Mouse (Mus musculus): ENCODE data around the gene Eno2. TPM values are rescaled to one million over a fixed set of nuclear protein-coding genes. Genes with fewer than 3 reads are reported as not detected.

Eno2 gene
- total and polyA plus RNA-seq, 2 experiments from 2014 or later = 175 to 267 TPM

DNA sequence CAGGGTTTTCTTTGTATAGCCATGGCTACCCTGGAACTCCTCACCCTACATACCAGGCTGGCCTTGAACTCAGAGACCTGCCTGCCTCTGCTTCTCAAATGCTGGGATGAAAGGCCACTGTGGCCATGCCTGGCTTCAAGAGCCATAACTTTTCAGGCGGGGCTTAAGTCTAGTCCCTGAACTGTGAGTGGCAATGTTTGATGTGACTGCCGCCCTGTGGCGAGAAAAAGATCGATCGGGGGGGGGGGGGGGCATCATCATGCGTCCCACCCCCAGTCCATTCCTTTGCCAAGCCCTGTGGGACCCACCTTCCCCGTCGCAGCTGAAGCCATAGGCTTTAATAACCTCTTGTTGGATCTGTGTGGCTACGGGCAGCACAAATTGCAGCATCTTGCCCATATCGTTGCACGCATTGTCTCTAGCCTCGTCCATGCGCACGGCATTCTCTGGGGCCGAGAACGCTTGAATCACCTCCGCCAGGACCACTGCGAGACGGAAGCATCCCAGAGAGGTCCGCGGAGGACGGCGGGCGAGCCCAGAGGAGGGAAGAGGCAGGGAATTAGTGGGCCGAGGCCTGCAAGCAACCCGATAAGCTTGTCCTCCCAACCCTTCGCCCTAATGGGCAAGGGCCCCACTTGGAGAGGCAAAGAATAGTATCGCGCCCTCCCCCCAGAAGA lies 29.1 kb downstream of the Eno2 start:
- 1% methylated on average over 29 of the region's 29 CpGs for WGBS
- DNase-seq (ENCODE audit: low spot score) (peak; percentile 77), ATAC-seq (ENCODE audit: low FRiP score) (peak; percentile 44)

GRCm38 (mm10) chr6:124739231-124739796 lies 30.2 kb downstream of the Eno2 start:
- no peak overlapping the region for H3K4me3 ChIP-seq (ENCODE audit: low read depth, low read length)
- no peaks in the 10 kb centered on the region for H3K9me3 ChIP-seq (ENCODE audit: low read length)
- H3K4me1 ChIP-seq (ENCODE audit: insufficient read depth, low read length) = peaks cover 6% of the 10 kb centered on the region; the same call in 1 of the 2 replicates
- 0 out of 2 replicates have a peak overlapping the region, but pooled peaks have one; percentile 98 for H3K27ac ChIP-seq (ENCODE audit: low read depth, low read length)
- WGBS = 88% methylated on average over 10 of the region's 10 CpGs
- DNase-seq (ENCODE audit: low spot score) = no peak
- no peak for ATAC-seq (ENCODE audit: low FRiP score)
- no peaks in the 10 kb centered on the region for H3K27me3 ChIP-seq (ENCODE audit: insufficient read depth, low read length)
- no peak overlapping the region for H3K4me2 ChIP-seq (ENCODE audit: low read depth, low read length, poor library complexity, severe bottlenecking)
- TF ChIP-seq CTCF (IDR thresholded peaks at IDR 0.05) = no peak
- peaks cover 16% of the 10 kb centered on the region for H3K36me3 ChIP-seq (ENCODE audit: insufficient read depth, low read length)
- H3K9ac ChIP-seq (replicated peaks; ENCODE audit: low read length, poor library complexity, severe bottlenecking) = no peak overlapping the region

More for the DNA sequence above, 29.1 kb downstream of the Eno2 start:
- Histone ChIP-seq H3K27me3 (ENCODE audit: insufficient read depth, low read length) (no peaks in the 10 kb centered on the region), H3K27ac (ENCODE audit: low read depth, low read length) (peak overlapping the region; percentile 98), H3K36me3 (ENCODE audit: insufficient read depth, low read length) (peaks cover 24% of the 10 kb centered on the region), H3K4me1 (ENCODE audit: insufficient read depth, low read length) (peaks cover 6% of the 10 kb centered on the region; the same call in 1 of the 2 replicates), H3K4me2 (ENCODE audit: low read depth, low read length, poor library complexity, severe bottlenecking) (peak overlapping the region; percentile 70), H3K9ac (replicated peaks; ENCODE audit: low read length, poor library complexity, severe bottlenecking) (peak overlapping the region; percentile 91), H3K9me3 (ENCODE audit: low read length) (no peaks in the 10 kb centered on the region), H3K4me3 (ENCODE audit: low read depth, low read length) (peak overlapping the region; percentile 52)
- TF ChIP-seq CTCF (IDR thresholded peaks at IDR 0.05) = peak; percentile 74

- H3K9me3 ChIP-seq (ENCODE audit: low read length) = no peaks in the 10 kb centered on the region
- H3K27me3 ChIP-seq (ENCODE audit: insufficient read depth, low read length) = no peaks in the 10 kb centered on the region
- no peak within 1 kb of the TSS for H3K4me2 ChIP-seq (ENCODE audit: low read depth, low read length, poor library complexity, severe bottlenecking)
- no peak within 1 kb of the TSS for H3K4me3 ChIP-seq (ENCODE audit: low read depth, low read length)
- WGBS = 26% methylated on average over 15 of the region's 15 CpGs
- DNase-seq (ENCODE audit: low spot score) = no peak
- TF ChIP-seq CTCF (IDR thresholded peaks at IDR 0.05) = no peak
- H3K9ac ChIP-seq (replicated peaks; ENCODE audit: low read length, poor library complexity, severe bottlenecking) = 0 out of 2 replicates have a peak within 1 kb of the TSS, but pooled peaks have one; percentile 3
- ATAC-seq (ENCODE audit: low FRiP score) = no peak
- 0 out of 2 replicates have a peak within 1 kb of the TSS, but pooled peaks have one; percentile 98 for H3K27ac ChIP-seq (ENCODE audit: low read depth, low read length)
- H3K36me3 ChIP-seq (ENCODE audit: insufficient read depth, low read length) = peaks cover 12% of the 10 kb centered on the region
- H3K4me1 ChIP-seq (ENCODE audit: insufficient read depth, low read length) = peaks cover 6% of the 10 kb centered on the region; the same call in 1 of the 2 replicates
These were observed 30.9 kb downstream of the Eno2 start, which contains the start of gene Ptpn6 for GRCm38 (mm10) chr6:124738511-124739023. Gene Ptpn6, minus strand, starts transcription at chr6:124738714.

DNA sequence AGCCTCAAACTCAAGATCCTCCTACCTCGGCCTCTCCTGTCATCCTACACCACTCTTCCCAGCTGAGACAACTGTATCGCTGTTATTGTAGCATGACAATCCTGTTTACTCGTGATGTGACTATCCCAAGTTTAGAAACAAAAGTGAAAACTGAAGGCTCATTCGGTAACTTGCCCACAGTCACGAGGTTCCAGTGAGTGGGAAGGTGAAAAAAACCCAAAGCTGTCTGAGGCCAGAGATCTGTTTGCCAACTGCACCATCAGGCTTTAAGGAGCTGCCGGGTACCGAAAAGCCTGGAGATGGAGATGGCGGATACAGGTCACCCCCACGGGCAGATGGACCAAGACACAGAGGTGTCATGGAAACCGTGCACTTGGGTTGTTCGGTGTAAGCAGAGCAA lies 32.4 kb downstream of the Eno2 start:
- H3K9ac ChIP-seq (replicated peaks; ENCODE audit: low read length, poor library complexity, severe bottlenecking) = 0 out of 2 replicates have a peak overlapping the region, but pooled peaks have one; percentile 2
- H3K36me3 ChIP-seq (ENCODE audit: insufficient read depth, low read length) = no peaks in the 10 kb centered on the region
- no peak for DNase-seq (ENCODE audit: low spot score)
- no peak for TF ChIP-seq CTCF (IDR thresholded peaks at IDR 0.05)
- H3K9me3 ChIP-seq (ENCODE audit: low read length) = no peaks in the 10 kb centered on the region
- no peak overlapping the region for H3K4me2 ChIP-seq (ENCODE audit: low read depth, low read length, poor library complexity, severe bottlenecking)
- no peak overlapping the region for H3K4me3 ChIP-seq (ENCODE audit: low read depth, low read length)
- peaks cover 6% of the 10 kb centered on the region; the same call in 1 of the 2 replicates for H3K4me1 ChIP-seq (ENCODE audit: insufficient read depth, low read length)
- H3K27ac ChIP-seq (ENCODE audit: low read depth, low read length) = no peak overlapping the region
- no peak for ATAC-seq (ENCODE audit: low FRiP score)
- no peaks in the 10 kb centered on the region for H3K27me3 ChIP-seq (ENCODE audit: insufficient read depth, low read length)
- 92% methylated on average over 11 of the region's 11 CpGs for WGBS

DNA sequence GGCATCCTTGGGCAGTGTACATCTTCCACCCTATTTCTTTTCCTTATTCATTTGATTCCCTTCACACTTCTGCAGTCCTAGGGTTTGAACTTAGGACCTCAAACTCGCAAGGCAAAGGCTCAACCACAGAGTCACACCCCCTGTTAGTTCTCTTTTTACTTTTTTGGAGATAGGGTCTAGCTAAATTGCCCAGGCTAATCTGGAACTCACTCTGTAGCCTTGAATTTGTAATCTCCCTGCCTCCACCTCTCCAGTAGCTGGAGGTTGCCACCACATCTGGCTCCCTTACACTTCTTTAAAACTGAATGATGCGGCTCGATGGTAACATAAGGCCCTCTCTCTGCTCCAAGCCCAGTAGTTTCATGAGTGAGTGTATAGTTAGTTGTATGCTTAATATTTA lies 35.1 kb downstream of the Eno2 start:
- Histone ChIP-seq H3K4me2 (ENCODE audit: low read depth, low read length, poor library complexity, severe bottlenecking) (no peak overlapping the region), H3K27ac (ENCODE audit: low read depth, low read length) (no peak overlapping the region), H3K9ac (replicated peaks; ENCODE audit: low read length, poor library complexity, severe bottlenecking) (no peak overlapping the region), H3K36me3 (ENCODE audit: insufficient read depth, low read length) (no peaks in the 10 kb centered on the region), H3K4me3 (ENCODE audit: low read depth, low read length) (no peak overlapping the region), H3K9me3 (ENCODE audit: low read length) (no peaks in the 10 kb centered on the region), H3K27me3 (ENCODE audit: insufficient read depth, low read length) (no peaks in the 10 kb centered on the region), H3K4me1 (ENCODE audit: insufficient read depth, low read length) (peaks cover 2% of the 10 kb centered on the region; the same call in 1 of the 2 replicates)
- WGBS = 87% methylated on average over 3 of the region's 3 CpGs
- DNase-seq (ENCODE audit: low spot score) = no peak
- ATAC-seq (ENCODE audit: low FRiP score) = no peak
- TF ChIP-seq CTCF (IDR thresholded peaks at IDR 0.05) = no peak

Measured in midbrain, postnatal 0 days (tissue).